Mouse (Mus musculus) limb, embryonic 10.5 days (tissue): ENCODE measurements around the gene Abhd16a. TPM values are rescaled to one million over a fixed set of nuclear protein-coding genes. Genes with fewer than 3 reads are reported as not detected.

Source experiments
- DNase-seq: peaks from one replicate; pipeline ENCODE4 v3.0.0-alpha.2; 2017; ENCODE audit warnings: low spot score
- H3K27ac ChIP-seq: fragments of 300-500 bp; sonication (generic); 2 replicates; pipeline ENCODE4 v1.5.1; 2016; ENCODE audit warnings: mild to moderate bottlenecking
- H3K27me3 ChIP-seq: fragments of 300-500 bp; sonication (generic); 2 replicates; pipeline ENCODE4 v1.6.1; 2016; ENCODE audit warnings: low read depth, mild to moderate bottlenecking; ENCODE audit not compliant: poor library complexity, severe bottlenecking
- H3K36me3 ChIP-seq: fragments of 300-500 bp; sonication (generic); 2 replicates; pipeline ENCODE4 v1.6.1; 2016; ENCODE audit warnings: mild to moderate bottlenecking, moderate library complexity
- H3K4me1 ChIP-seq: fragments of 300-500 bp; sonication (generic); 2 replicates; pipeline ENCODE4 v1.6.1; 2016
- H3K4me3 ChIP-seq: fragments of 300-500 bp; sonication (generic); 2 replicates; pipeline ENCODE4 v1.5.1; 2016; ENCODE audit warnings: mild to moderate bottlenecking, moderate library complexity
- H3K9me3 ChIP-seq: fragments of 300-500 bp; sonication (generic); replicated peaks from 2 replicates; pipeline ENCODE4 v1.6.1; 2016; ENCODE audit warnings: mild to moderate bottlenecking
- WGBS: fragments of 180-500 bp; shearing (Covaris S2); methylation state at CpG from one replicate; pipeline ENCODE4 v1.1.7; 2016; 5-methylcytosine and 5-hydroxymethylcytosine counted together
- polyA plus RNA-seq: library from polyadenylated mRNA; unstranded; fragments of >200 nt; fragmentation: Nextera tagmentation; extraction: Ambion mirVana; gene quantifications from 2 replicates; pipeline ENCODE4 v1.2.1, GENCODE M21; 2016

The Abhd16a gene
- polyA plus RNA-seq, 1 experiment from 2014 or later: 63.6 TPM

DNA sequence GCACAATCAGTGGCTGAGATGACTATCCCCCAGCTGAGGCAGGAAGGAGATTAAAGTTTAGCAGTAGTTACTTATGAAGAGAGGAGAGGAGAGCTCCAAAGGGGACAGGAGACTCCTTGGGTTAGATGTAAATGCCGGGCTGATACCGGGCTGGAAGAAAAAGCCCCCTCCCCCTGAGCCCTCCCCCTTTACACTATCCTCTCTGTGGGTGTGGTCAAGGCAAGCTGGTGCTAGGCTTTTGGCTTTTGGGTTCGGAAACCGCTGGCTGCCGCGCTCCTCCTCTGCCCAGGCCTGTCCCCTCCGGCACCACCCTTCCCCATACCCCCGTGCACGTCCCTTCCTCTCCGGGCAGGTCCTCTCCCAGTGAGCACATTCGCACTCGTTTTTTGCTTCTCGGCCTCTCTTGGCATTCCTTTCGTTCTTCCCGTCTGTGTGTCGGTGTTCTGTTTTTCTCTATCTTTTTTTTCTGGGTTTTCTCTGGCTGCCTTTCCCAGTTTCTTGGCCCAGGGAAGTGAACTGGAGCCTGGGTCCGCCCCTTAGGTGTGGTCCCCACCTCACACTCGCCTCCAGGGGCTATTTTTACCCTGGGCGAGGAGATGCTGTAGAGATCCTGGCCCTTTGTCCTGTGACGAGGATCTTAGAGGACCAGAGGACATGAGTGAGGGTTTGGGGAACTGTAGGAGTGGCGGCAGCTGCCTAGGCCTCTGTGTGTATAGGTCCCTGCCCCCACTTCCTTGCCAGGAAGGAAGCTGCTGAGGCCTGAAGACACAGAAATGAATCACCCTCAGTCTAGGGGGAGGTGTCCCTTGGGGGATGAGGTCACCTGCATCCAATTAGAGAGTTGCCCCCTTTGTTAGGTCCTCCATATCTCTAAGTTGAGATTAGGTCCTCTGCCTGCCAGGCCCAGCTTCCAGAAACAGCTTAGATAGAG lies 37.6 kb upstream of the Abhd16a start:
- Histone ChIP-seq H3K27ac (peak overlapping the region; percentile 95), H3K9me3 (no peaks in the 10 kb centered on the region), H3K36me3 (peaks cover 43% of the 10 kb centered on the region), H3K4me1 (peaks cover 61% of the 10 kb centered on the region), H3K27me3 (no peaks in the 10 kb centered on the region), H3K4me3 (peak overlapping the region; percentile 76)
- under 1% methylated on average over 21 of the region's 21 CpGs for WGBS
- DNase-seq: peak; percentile 75

GRCm38 (mm10) chr17:35052271-35052798 lies 36.7 kb upstream of the Abhd16a start:
- no peaks in the 10 kb centered on the region for H3K27me3 ChIP-seq
- WGBS: 84% methylated on average over 12 of the region's 12 CpGs
- no peaks in the 10 kb centered on the region for H3K9me3 ChIP-seq
- peak overlapping the region; percentile 76 for H3K4me3 ChIP-seq
- no peak for DNase-seq
- H3K36me3 ChIP-seq: peaks cover 52% of the 10 kb centered on the region
- peaks cover 53% of the 10 kb centered on the region for H3K4me1 ChIP-seq
- peak overlapping the region; percentile 95; the same call in 1 of the 2 replicates for H3K27ac ChIP-seq

- WGBS: 95% methylated on average over 7 of the region's 7 CpGs
- Histone ChIP-seq H3K9me3 (no peaks in the 10 kb centered on the region), H3K4me3 (no peak overlapping the region), H3K4me1 (peaks cover 40% of the 10 kb centered on the region), H3K27me3 (no peaks in the 10 kb centered on the region), H3K27ac (no peak overlapping the region), H3K36me3 (peaks cover 72% of the 10 kb centered on the region)
- no peak for DNase-seq
Observed at GRCm38 (mm10) chr17:35055691-35056495, 33.2 kb upstream of the Abhd16a start.

DNA sequence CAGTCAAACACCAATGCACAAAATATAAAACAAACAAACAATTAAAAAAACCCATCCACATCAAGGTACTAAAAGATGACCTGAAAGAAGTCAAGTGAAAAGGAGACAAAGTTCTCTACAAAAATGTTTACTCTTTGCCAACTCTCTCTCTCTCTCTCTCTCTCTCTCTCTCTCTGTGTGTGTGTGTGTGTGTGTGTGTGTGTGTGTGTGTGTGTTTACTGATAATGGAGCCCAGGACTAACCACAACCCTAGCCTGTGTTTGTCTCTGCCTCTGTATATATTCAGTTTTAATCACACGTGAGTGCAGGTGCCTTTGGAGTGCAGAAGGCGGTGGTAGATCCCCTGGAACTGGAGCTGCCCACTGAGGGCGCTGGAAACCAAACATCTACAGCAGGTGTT lies 32.0 kb upstream of the Abhd16a start:
- Histone ChIP-seq H3K9me3 (no peaks in the 10 kb centered on the region), H3K27ac (no peak overlapping the region), H3K27me3 (peaks cover under 1% of the 10 kb centered on the region; the same call in 1 of the 2 replicates), H3K36me3 (peaks cover 83% of the 10 kb centered on the region), H3K4me3 (no peak overlapping the region), H3K4me1 (peaks cover 37% of the 10 kb centered on the region)
- 83% methylated on average over 3 of the region's 3 CpGs for WGBS
- DNase-seq: no peak

DNA sequence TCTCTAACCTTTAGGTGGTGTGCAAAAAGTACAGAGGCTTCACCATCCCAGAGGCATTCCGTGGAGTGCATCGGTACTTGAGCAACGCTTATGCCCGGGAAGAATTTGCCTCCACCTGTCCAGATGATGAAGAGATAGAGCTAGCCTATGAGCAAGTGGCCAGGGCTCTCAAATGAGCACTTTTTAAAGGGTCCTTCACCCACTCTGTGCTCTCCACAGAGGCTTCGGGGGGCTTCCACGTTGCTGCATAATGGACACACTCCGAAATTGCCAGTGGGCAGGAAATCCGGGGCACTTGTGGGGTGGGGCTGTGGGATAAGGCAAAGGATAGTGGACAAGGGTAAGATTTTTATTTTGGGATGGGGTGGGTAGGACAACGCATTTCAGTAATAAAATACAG lies 30.7 kb upstream of the Abhd16a start:
- Histone ChIP-seq H3K9me3 (no peaks in the 10 kb centered on the region), H3K36me3 (peaks cover 83% of the 10 kb centered on the region), H3K4me3 (peak overlapping the region; percentile 78), H3K4me1 (peaks cover 31% of the 10 kb centered on the region), H3K27me3 (peaks cover 11% of the 10 kb centered on the region), H3K27ac (peak overlapping the region; percentile 96)
- WGBS: 61% methylated on average over 9 of the region's 9 CpGs
- no peak for DNase-seq

DNA sequence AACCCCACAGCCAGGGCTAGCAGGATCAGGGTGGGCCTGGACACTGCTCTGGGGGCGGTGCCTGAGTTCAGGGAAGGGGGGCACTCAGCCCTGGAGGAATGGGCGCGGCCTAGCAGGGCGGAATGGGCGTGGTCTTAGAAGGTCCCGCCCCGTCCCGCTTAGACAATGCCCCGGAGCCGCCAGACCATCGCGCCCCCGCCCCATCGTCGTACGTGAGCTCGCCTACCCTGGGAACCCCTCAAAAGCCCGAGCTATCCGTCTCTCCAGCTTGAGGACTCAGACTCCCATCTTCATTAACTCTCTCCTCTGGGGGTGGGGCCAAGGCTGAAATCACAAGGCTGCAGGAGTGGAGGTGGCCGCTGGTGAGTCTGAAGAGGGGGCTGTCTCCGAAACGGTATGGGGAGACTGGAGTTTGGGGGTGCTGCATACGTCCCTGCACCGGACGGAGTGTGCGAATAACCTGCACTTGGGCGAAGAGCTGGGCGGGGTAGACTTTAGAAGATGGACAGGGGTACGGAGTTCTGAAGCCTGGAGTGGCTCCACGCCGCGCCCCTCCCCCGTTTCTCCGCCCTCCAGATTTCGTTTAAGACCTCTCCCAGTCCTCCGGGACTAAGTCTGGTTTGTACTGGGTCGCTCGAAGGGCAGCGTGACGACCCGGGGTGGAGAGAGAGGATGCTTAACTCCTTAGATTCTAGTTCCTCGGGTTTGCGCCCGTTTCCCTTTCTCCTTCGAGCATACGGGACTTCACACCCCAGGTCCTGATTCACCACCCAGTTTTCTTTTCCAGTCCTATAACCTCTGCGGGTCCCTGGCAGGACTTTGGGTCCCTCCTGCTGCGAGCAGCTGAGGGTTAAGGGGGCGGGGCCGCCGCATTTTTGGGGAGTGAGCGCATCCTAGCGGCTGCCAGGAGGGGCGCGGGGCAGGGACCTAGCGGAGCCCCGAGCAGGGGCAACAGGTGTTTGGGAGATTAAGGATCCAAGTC lies 29.9 kb upstream of the Abhd16a start, which contains the start of gene Ddah2:
TSS of gene Ddah2 (plus strand) at position 125 of the 982 bp plus-strand sequence.
- H3K27ac ChIP-seq: peak within 1 kb of the TSS; percentile 96

GRCm38 (mm10) chr17:35060071-35060470 lies 29.0 kb upstream of the Abhd16a start:
- H3K27ac ChIP-seq: peak overlapping the region; percentile 96
- H3K27me3 ChIP-seq: peaks cover 27% of the 10 kb centered on the region
- no peaks in the 10 kb centered on the region for H3K9me3 ChIP-seq
- no peak for DNase-seq
- 29% methylated on average over 14 of the region's 14 CpGs for WGBS
- H3K4me3 ChIP-seq: peak overlapping the region; percentile 78
- H3K36me3 ChIP-seq: peaks cover 72% of the 10 kb centered on the region
- H3K4me1 ChIP-seq: peaks cover 42% of the 10 kb centered on the region

More for the DNA sequence above, 29.9 kb upstream of the Abhd16a start, which contains the start of gene Ddah2:
- Histone ChIP-seq H3K4me1 (peaks cover 33% of the 10 kb centered on the region), H3K36me3 (peaks cover 80% of the 10 kb centered on the region), H3K9me3 (no peaks in the 10 kb centered on the region), H3K27me3 (peaks cover 20% of the 10 kb centered on the region), H3K4me3 (peak within 1 kb of the TSS; percentile 78)
- under 1% methylated on average over 57 of the region's 57 CpGs for WGBS
- peak; percentile 95 for DNase-seq

DNA sequence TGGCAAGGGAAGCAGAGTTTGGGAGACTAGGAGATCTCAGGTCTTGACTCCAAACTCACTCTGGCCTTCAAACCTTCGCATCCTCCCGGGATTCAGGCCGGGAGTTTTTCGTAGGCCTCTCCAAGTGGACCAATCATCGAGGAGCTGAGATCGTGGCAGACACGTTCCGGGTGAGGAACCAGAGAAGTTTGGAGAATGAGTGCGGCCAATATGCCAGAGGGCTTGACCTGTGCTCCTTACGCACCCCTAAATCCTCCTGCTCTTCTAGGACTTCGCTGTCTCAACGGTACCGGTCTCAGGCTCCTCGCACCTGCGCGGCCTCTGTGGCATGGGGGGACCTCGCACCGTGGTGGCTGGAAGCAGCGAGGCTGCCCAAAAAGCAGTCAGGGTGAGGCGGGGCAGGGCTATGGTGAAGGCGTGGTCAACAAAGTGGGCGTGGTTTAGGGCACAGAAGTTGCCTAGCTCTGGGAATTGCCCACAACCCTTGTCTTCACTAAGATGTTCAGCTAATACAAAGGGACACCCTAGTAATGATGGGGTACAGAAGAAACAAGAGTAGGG lies 28.2 kb upstream of the Abhd16a start:
- Histone ChIP-seq H3K27ac (no peak overlapping the region), H3K27me3 (peaks cover 35% of the 10 kb centered on the region), H3K4me3 (peak overlapping the region; percentile 78), H3K4me1 (peaks cover 49% of the 10 kb centered on the region), H3K9me3 (no peaks in the 10 kb centered on the region), H3K36me3 (peaks cover 64% of the 10 kb centered on the region)
- 60% methylated on average over 22 of the region's 22 CpGs for WGBS
- DNase-seq: no peak

DNA sequence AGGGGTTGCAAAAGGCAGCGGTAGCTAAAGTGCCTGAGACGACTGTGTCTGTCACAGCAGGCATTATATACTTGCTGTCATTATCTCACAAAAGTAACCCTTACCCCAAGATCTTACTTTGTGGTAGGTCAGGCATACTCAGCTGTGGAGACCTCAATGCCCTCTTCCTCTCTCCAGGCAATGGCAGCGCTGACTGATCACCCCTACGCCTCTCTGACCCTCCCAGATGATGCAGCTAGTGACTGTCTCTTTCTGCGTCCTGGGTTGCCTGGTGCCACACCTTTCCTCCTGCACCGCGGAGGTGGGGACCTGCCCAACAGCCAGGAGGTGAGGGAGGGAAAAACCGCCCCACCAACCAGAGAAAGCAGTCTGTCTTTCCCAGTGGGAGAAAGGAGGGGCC lies 27.8 kb upstream of the Abhd16a start:
- WGBS: 81% methylated on average over 8 of the region's 8 CpGs
- H3K36me3 ChIP-seq: peaks cover 59% of the 10 kb centered on the region
- H3K4me3 ChIP-seq: peak overlapping the region; percentile 18; the same call in 1 of the 2 replicates
- peaks cover 39% of the 10 kb centered on the region for H3K27me3 ChIP-seq
- no peak for DNase-seq
- no peaks in the 10 kb centered on the region for H3K9me3 ChIP-seq
- no peak overlapping the region for H3K27ac ChIP-seq
- H3K4me1 ChIP-seq: peaks cover 52% of the 10 kb centered on the region

DNA sequence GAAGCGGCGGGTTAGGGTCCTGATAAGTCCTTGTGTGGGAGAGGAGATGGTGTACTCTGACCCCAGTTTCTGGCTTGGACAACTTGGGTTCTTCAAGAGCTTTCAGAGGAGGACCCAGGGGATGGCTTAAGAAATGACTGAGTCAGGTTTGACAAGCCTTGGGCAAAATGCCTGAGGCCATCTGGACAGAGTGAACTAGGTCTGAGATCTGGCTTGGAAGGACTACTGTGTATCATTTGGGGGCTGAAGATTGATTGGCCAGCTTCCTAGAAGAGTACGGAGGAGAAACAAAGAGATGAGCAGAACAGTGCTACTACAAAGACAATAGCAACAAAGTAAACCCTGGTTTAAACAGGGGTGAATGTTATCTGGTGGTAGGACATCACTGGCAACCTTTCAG lies 25.6 kb upstream of the Abhd16a start:
- H3K36me3 ChIP-seq: peaks cover 39% of the 10 kb centered on the region
- no peak overlapping the region for H3K4me3 ChIP-seq
- no peak for DNase-seq
- peaks cover 61% of the 10 kb centered on the region for H3K27me3 ChIP-seq
- no peaks in the 10 kb centered on the region for H3K9me3 ChIP-seq
- 95% methylated on average over 3 of the region's 3 CpGs for WGBS
- no peak overlapping the region for H3K27ac ChIP-seq
- peaks cover 47% of the 10 kb centered on the region for H3K4me1 ChIP-seq

GRCm38 (mm10) chr17:35064378-35064877 lies 24.6 kb upstream of the Abhd16a start:
- Histone ChIP-seq H3K4me1 (peaks cover 44% of the 10 kb centered on the region), H3K27me3 (peaks cover 67% of the 10 kb centered on the region), H3K27ac (peak overlapping the region; percentile 21; the same call in 1 of the 2 replicates), H3K36me3 (peaks cover 39% of the 10 kb centered on the region), H3K4me3 (peak overlapping the region; percentile 50), H3K9me3 (no peaks in the 10 kb centered on the region)
- DNase-seq: no peak
- WGBS: 29% methylated on average over 10 of the region's 10 CpGs
